Mouse (Mus musculus) kidney, postnatal 4 days (tissue): ENCODE results near the gene Crygf.
"Not testable (repeated sequence)": the region's sequence is repeated elsewhere in the genome, so short reads cannot be mapped to it uniquely, and the experiment has no call there.

Experiments used
- DNase-seq, 2 experiments: peaks; one replicate each; pipeline ENCODE4 v3.0.0; 2021; ENCODE audit warnings: mixed read lengths in 2 of 2

The Crygf gene

GRCm38 (mm10) chr1:65926294-65926693, at the start of gene Crygf:
Crygf (plus strand) TSS chr1:65926520.
- no peak for DNase-seq

DNA sequence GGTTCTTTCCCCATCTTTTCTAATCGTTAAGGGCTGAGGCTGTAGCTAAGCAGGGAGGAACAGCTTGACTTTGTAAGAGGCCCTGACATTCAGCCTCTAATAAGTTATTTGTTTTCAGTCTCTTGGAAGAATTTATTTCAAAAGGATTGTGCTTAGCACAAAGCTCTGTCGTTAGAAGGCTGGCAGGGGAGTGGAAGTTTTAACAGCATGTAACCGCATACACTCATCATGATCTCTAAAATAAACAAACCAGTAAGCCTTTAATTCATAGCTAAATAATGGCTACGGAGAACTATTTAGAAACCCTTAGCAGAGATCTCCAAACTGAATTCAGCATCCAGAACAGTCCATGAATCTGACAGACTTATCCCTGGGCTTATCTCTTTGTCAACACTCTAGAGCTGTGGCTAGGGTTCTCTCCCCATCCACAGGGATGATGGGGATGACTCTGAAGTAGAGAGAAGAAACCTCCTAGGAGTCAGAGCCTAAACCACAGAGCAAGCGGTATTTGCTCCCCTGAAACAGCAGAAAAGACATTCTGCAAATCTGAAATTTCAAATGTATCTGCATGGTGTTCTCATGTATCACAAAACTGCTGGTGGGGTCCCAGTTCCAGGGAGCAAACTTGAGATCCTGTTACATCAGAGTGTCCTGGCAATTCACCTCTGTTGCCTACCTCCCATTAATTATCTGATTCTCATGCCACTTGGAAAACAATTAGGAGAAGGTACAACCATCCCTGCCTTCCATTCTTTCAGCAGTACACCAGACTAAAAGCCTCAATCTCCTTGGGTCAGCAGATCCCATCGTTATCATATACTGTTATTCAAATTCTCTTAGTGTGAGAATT, 734 bp upstream of the Crygf start:
- DNase-seq, result peak in 1 of 2 experiments; percentile 7

DNA sequence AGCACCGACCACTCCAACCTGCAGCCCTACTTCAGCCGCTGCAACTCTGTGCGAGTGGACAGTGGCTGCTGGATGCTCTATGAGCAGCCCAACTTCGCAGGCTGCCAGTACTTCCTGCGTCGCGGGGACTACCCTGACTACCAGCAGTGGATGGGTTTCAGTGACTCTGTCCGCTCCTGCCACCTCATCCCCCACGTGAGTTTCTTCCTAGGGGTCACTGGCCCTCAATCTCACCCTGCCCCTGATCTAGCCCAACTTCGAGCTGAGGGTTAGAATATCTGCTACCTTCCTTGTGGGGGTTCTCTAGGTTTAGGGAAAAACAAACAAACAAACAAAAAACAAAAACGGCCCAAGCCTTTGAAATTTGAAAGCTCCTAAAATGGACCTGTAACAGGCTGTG, 376 bp downstream of the Crygf start:
- DNase-seq, result not testable (repeated sequence)

- DNase-seq, result no peak
Observed at GRCm38 (mm10) chr1:65930055-65930454, 3.7 kb downstream of the Crygf start.

- DNase-seq, result no peak
Observed at GRCm38 (mm10) chr1:65932091-65932812, 5.9 kb downstream of the Crygf start.
